Mouse (Mus musculus): ENCODE measurements around the gene Plk1.
A peak's percentile ranks its signal among the peaks of the same experiment; 100 is the strongest.

Plk1 gene

GRCm38 (mm10) chr7:122158915-122159902 lies at the start of gene Plk1:
Gene Plk1 (plus strand): TSS chr7:122159439.
- DNase-seq (ENCODE audit: low spot score in 2 of 2): peak; percentile 83 to 90

GRCm38 (mm10) chr7:122123518-122123917 lies 35.7 kb upstream of the Plk1 start:
- DNase-seq (ENCODE audit: low spot score in 2 of 2): no peak

GRCm38 (mm10) chr7:122125636-122126035 lies 33.6 kb upstream of the Plk1 start:
- DNase-seq (ENCODE audit: low spot score in 2 of 2): no peak

- DNase-seq (ENCODE audit: low spot score in 2 of 2): no peak
These were observed 32.3 kb upstream of the Plk1 start for GRCm38 (mm10) chr7:122126946-122127345.

- DNase-seq (ENCODE audit: low spot score in 2 of 2): no peak
These were observed 27.4 kb upstream of the Plk1 start for GRCm38 (mm10) chr7:122131834-122132233.

- peak; percentile 98 to 100 for DNase-seq (ENCODE audit: low spot score in 2 of 2)
These were observed 26.5 kb upstream of the Plk1 start, which contains the start of the genes Palb2 and Dctn5 for GRCm38 (mm10) chr7:122132497-122133337. Gene Palb2 (minus strand): TSS chr7:122132985. Gene Dctn5 (plus strand): TSS chr7:122133041.

GRCm38 (mm10) chr7:122133338-122133625 lies 26.0 kb upstream of the Plk1 start:
- no peak for DNase-seq (ENCODE audit: low spot score in 2 of 2)

GRCm38 (mm10) chr7:122135070-122135469 lies 24.2 kb upstream of the Plk1 start:
- peak in 1 of 2 experiments; percentile 56 for DNase-seq (ENCODE audit: low spot score in 2 of 2)

GRCm38 (mm10) chr7:122137071-122137470 lies 22.2 kb upstream of the Plk1 start:
- no peak for DNase-seq (ENCODE audit: low spot score in 2 of 2)

- DNase-seq (ENCODE audit: low spot score in 2 of 2): no peak
These were observed 21.0 kb upstream of the Plk1 start for GRCm38 (mm10) chr7:122138190-122138589.

- no peak for DNase-seq (ENCODE audit: low spot score in 2 of 2)
These were observed 18.2 kb upstream of the Plk1 start for GRCm38 (mm10) chr7:122140991-122141390.

GRCm38 (mm10) chr7:122152473-122152872 lies 6.8 kb upstream of the Plk1 start:
- DNase-seq (ENCODE audit: low spot score in 2 of 2): no peak

GRCm38 (mm10) chr7:122158488-122158887 lies 751 bp upstream of the Plk1 start:
- DNase-seq (ENCODE audit: low spot score in 2 of 2): no peak

- no peak for DNase-seq (ENCODE audit: low spot score in 2 of 2)
These were observed 798 bp downstream of the Plk1 start for GRCm38 (mm10) chr7:122160037-122160436.

GRCm38 (mm10) chr7:122163766-122164165 lies 4.5 kb downstream of the Plk1 start:
- no peak for DNase-seq (ENCODE audit: low spot score in 2 of 2)

GRCm38 (mm10) chr7:122167203-122167602 lies 8.0 kb downstream of the Plk1 start:
- no peak for DNase-seq (ENCODE audit: low spot score in 2 of 2)

- no peak for DNase-seq (ENCODE audit: low spot score in 2 of 2)
These were observed 11.5 kb downstream of the Plk1 start for GRCm38 (mm10) chr7:122170705-122171104.

GRCm38 (mm10) chr7:122171613-122172012 lies 12.4 kb downstream of the Plk1 start:
- no peak for DNase-seq (ENCODE audit: low spot score in 2 of 2)

- DNase-seq (ENCODE audit: low spot score in 2 of 2): no peak
These were observed 21.5 kb downstream of the Plk1 start for GRCm38 (mm10) chr7:122180720-122181119.

GRCm38 (mm10) chr7:122184569-122184968 lies 25.3 kb downstream of the Plk1 start:
- DNase-seq (ENCODE audit: low spot score in 2 of 2): no peak

- no peak for DNase-seq (ENCODE audit: low spot score in 2 of 2)
These were observed 26.8 kb downstream of the Plk1 start, which contains the start of gene Ern2 for GRCm38 (mm10) chr7:122186043-122186442. Gene Ern2 (minus strand): TSS chr7:122186207.

- DNase-seq (ENCODE audit: low spot score in 2 of 2): peak in 1 of 2 experiments; percentile 76
These were observed 30.2 kb downstream of the Plk1 start for GRCm38 (mm10) chr7:122189484-122189883.
